Mouse (Mus musculus) ES-Bruce4 (cell line): Measurements from ENCODE around the gene Rasl12.

ENCODE experiments used
- CTCF ChIP-seq: IDR thresholded peaks from one replicate; pipeline ENCODE4 v1.8.1; 2011; ENCODE audit warnings: low read depth, low read length
- EP300 ChIP-seq: IDR thresholded peaks from 2 replicates; pipeline ENCODE4 v1.6.1; 2011; ENCODE audit warnings: low read depth, low read length; ENCODE audit not compliant: insufficient read depth

DNA sequence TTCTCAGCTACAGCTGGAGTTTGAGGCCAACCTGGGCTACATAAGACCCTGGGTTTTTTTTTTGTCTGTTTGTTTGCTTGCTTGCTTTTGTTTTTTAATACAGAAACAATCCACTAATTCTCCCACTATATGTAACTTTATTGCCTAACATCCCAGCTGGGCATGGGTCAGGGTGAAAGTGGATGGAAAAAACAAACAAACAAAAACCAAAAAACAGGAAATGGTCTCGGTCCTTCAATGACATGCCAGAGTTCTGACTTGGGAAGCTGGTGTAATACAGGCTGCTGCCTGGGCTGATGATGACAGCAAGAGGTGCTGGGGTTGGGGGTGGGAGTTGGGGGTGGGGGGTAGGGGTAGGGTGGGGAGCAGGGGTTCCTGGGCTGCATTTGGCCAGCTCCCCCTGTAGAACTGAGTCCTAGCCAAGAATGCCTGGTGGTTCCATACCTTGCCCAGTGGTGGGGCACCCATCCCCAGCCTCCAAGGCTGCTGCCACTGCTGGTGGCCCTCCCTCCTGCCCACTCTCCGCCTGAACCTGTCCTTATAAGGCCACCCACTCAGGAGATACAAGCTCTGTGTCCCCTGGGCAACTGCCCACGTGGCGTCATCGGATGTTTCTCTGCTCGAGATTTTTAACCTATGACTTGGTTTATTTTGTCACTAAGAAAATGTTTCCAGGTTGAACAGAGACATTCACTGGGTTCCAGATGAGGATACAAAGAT, 16.1 kb upstream of the Rasl12 start:
- TF ChIP-seq CTCF (no peak), EP300 (no peak)
